Mouse (Mus musculus): ENCODE data around the gene Zfp488. TPM values are rescaled to one million over a fixed set of nuclear protein-coding genes. Genes with fewer than 3 reads are reported as not detected.

Zfp488 gene
- total RNA-seq, 4 experiments from 2014 or later, result 3.7 to 5.1 (median 4.3) TPM

DNA sequence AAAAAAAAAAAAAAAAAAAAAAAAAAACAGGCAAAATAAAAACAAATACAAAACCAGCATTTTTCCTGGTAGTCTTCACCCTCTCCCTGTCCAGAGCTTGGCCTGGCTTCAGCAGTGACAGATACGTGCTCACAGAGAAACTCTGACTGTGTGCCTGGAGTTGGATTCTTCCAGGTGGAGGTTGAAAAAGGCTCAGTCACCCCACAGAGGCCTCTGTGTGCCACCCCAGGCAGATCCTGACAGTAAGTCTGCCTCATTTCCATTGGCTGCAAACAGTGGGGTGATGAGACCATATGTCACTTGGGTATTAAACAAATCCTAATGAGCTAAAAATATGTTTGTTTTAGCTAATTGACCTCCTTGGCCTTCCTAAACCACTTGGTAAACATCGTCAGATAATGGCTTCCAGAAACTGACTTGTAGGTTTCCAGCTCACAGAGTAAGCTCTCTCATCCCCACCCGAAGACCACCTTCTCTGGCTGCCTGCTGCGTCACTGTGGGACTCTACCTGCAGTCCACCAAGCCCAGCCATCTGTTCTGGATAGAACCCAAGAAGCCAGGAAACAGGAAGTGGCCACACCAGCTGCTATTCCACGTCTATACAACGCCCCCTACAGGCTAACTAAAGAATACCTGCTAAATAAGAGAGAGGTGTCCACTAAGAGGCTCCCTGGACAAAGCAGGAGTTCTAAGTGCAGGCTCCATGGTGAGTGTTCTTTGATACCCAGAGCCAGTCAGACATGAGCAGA lies 26.2 kb downstream of the Zfp488 start:
- DNase-seq (ENCODE audit: low spot score in 2 of 2), result no peak

DNA sequence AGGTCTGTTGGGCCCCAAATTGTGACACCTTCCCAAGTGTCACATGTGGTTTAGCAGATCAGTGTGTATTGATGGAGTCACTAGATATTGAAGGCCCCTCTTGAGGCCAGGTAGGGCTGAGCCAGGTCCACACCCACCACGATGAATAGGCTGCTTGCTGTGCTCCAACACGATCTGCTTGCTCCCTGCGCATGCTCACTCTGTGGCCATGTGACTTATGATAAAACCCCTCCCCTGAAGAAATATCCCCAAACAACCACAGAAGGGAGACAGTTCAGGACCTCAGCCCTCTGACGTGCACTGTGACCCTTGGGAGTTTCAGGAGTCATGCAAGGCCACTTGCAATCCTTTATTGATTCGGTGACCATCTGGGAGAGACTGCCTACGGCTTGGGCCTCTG lies 32.4 kb downstream of the Zfp488 start:
- no peak for DNase-seq (ENCODE audit: low spot score in 2 of 2)

DNA sequence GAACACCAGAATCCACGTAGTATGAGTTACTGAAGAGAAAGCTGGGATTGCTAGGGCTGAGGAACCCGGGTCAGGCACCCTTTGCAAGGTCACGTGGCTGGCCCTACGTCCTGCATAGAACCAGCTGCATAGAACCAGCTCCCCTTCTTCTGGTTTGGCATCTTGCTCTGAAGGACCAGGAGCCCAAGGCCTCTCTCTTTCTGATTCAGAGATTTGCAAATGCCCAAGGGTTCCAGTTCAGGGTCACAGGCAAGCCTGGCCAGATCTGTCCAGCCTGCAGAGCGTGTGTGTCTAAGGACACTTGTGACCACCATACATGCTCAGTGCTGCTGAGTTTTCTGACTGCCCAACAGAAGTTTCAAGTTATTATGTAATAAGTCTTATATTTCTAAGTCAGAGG lies 36.3 kb downstream of the Zfp488 start:
- no peak for DNase-seq (ENCODE audit: low spot score in 2 of 2)

- DNase-seq (ENCODE audit: low spot score in 2 of 2), result no peak
Observed at GRCm38 (mm10) chr14:33940739-33941138, 37.8 kb downstream of the Zfp488 start, which contains the start of gene Gdf2. TSS of gene Gdf2 (plus strand) at chr14:33941039.

- DNase-seq (ENCODE audit: low spot score in 2 of 2), result peak; percentile 55 to 80
Observed at GRCm38 (mm10) chr14:33939117-33939516, 39.4 kb downstream of the Zfp488 start.

- peak; percentile 34 to 66 for DNase-seq (ENCODE audit: low spot score in 2 of 2)
Observed at GRCm38 (mm10) chr14:33933778-33934317, 44.7 kb downstream of the Zfp488 start.

DNA sequence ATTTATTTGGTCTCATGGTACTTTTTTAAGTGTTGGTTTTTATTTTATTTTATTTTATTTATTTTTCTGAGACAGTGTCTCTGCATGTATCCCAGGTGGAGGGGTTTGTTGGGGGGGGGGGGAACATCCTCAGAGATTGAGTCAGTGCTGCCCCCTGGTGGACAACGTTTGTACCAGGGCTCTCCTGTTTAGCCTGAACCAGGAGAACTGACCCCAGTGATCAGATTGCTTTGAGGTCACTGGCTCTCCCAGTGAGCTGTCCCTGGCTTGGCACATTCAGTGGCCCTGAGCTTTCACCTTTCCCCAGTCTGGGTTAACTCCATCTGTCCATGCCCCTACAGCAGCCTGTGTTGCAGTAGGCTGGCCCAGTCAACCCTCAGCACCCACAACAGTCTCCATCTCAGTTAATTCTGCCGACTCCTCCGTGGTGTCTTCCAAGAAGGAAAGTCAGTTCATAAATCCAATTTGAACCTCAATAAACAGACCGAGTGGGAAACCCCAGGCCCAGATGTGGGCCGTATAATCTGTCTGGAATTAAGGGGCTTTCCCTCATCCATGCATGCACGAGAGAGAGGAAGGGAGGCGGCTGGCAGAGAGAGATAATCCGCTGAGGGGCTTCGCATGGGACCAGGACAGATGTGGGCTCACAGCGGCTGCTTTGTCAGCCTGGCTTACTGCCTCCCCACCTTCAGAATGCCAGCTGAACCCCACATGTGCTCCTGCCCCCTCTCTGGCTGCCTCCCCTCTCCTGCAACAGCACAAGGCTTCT lies 45.4 kb downstream of the Zfp488 start:
- DNase-seq (ENCODE audit: low spot score in 2 of 2), result peak in 1 of 2 experiments; percentile 62

DNA sequence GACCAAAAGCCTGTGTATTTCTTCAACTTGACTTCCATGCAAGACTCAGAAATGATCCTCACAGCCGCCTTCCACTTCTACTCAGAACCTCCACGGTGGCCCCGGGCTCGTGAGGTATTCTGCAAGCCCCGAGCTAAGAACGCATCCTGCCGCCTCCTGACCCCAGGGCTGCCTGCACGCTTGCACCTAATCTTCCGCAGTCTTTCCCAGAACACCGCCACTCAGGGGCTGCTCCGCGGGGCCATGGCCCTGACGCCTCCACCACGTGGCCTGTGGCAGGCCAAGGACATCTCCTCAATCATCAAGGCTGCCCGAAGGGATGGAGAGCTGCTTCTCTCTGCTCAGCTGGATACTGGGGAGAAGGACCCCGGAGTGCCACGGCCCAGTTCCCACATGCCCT lies 46.7 kb downstream of the Zfp488 start:
- no peak for DNase-seq (ENCODE audit: low spot score in 2 of 2)

DNA sequence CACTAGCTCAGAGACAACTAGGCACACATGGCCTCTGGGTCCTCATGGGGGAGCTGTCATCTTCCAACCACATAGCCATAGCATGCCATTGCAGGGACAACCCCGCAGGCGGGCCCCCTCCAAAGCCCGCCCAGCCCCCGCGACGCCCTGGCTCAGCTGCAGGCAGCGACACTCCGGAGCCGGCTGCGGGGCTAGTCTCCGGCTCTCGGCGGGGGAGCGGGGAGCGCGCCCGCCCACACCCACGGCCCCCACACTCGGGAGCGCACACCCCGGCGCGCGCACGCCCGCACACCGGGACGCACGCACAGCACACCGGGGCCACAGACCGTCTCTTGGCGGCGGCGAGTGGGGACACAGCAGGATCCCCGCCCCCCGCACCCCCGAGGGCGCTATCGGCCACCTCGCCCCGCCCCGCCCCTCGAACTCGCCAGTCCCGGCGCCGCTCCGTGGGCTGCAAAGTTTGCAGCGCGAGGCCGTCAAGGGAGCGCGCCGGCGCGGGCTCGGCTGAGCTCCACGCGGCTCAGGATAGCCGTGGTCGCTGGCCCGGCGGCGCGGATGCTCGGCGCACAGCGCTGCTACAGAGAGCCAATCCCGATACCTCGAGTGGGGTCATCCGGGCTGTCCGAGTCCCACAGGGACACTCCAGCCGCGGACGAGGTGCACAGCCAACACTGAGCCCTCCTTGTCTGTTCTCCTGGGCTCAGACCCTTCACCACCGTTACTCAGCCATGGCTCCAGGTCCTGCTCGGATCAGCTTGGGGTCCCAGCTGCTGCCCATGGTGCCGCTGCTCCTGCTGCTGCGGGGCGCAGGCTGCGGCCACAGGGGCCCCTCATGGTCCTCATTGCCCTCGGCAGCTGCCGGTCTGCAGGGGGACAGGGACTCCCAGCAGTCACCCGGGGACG lies 55.1 kb downstream of the Zfp488 start, which contains the start of gene Gdf10:
Gene Gdf10, plus strand, starts transcription at position 420 of the 903 bp plus-strand sequence.
- peak in 1 of 2 experiments; percentile 32 for DNase-seq (ENCODE audit: low spot score in 2 of 2)

DNA sequence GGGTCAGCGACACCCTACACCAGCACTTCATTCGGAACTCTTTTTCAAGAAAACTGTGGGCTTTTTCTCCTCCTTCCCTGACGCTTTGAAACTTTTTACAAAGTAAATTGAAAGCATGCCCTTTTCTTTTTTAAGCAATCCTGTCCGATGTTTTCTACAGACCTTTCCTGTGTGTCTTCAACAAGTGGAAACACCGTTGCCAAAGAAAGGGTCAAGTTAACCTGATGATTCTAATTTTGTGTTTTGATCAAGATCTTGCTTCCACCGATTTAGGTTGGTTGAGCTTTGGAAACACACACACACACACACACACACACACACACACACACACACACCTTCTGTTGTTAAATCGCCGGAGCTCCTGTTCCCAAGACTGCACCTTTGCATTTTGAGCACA lies 55.8 kb downstream of the Zfp488 start:
- no peak for DNase-seq (ENCODE audit: low spot score in 2 of 2)

DNA sequence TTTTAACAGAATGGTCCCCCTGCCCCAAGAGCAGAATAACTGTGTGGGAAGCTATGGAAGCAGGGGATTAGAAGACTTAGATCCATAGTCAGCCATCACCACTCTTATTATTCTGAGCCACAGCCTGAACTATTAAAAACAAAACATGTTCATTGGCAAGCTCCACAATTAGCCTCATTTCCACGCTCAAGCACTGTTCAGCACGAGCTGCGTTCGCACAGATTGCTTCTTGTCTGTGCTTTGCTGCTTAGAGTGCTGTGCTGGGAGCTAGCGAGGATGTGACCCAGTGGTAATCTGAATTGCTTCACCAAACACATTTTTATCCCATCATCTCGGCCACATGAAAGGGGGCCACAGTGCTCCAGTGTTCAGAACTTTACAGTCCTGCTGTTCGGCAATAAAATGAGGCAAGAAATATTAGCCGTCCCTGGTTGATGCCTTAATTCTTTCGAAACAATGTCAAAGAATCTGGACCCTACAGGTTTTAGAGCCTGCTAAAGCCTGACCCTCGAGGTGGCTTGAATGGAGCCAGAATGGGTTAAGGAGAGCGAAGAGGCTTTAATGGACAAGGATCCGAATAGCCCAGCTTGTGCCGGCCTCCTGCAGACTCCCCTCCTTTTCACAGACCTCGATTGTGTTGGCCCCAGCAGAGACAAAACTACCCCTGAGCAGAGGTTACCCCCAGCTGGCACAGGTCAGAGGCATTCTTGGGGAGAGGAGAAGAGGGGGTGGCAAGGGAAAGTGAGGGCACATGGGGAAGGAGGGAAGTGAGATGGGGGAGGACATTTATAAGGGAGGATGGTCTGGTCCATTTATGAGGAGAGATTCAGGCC lies 57.6 kb downstream of the Zfp488 start:
- DNase-seq (ENCODE audit: low spot score in 2 of 2), result peak; percentile 57 to 67

Other genes starting within 250 kb of the Zfp488 start
- 1 to 10 TPM; 3.9 to 4.8 (median 4.7) TPM for gene Gdf10, start 55.2 kb downstream of the Zfp488 start, total RNA-seq (2022)
- gene Gdf2, start 37.7 kb downstream of the Zfp488 start, total RNA-seq (2022), result not detected
- gene Rbp3, start 24.8 kb downstream of the Zfp488 start, total RNA-seq (2022), result 1 to 10 TPM in 1 of 4 experiments, under 1 TPM in 1, not detected in 2; 0.06 to 1.0 TPM
- not detected for gene Gm30083, start 36.4 kb upstream of the Zfp488 start, total RNA-seq (2022)
- gene Gm5460, start 38.0 kb upstream of the Zfp488 start, total RNA-seq (2022), result not detected
- gene Antxrl, start 73.9 kb upstream of the Zfp488 start, total RNA-seq (2022), result not detected
- 1 to 10 TPM in 2 of 4 experiments, under 1 TPM in 2; 0.43 to 1.6 (median 1.0) TPM for gene Anxa8, start 107.2 kb upstream of the Zfp488 start, total RNA-seq (2022)
- gene A630023A22Rik, start 124.0 kb upstream of the Zfp488 start, total RNA-seq (2022), result not detected
- not detected for gene Npy4r, start 173.7 kb upstream of the Zfp488 start, total RNA-seq (2022)
- 1 to 10 TPM; 1.2 to 3.0 (median 2.2) TPM for gene Gprin2, start 222.9 kb upstream of the Zfp488 start, total RNA-seq (2022)
- gene Syt15, start 240.8 kb upstream of the Zfp488 start, total RNA-seq (2022), result under 1 TPM; 0.43 to 1.00 (median 0.59) TPM

All from layer of hippocampus, adult 8-10 months (tissue).